Mouse (Mus musculus) neural tube, embryonic 12.5 days (tissue): ENCODE measurements at regions not wholly inside any gene's neighbourhood (a gene's known extent, or its start where the extent isn't known, plus 50 kb on each side); places are given as distances from the start of the nearest gene placed in this dataset.
"Not testable (repeated sequence)": the region's sequence is repeated elsewhere in the genome, so short reads cannot be mapped to it uniquely, and the experiment has no call there.

Source experiments
- ATAC-seq: fragments of 200-750 bp; cut with Nextera tagmentation; 2 replicates; pipeline ENCODE4 v1.8.0; 2017; ENCODE audit warnings: low read depth, mild to moderate bottlenecking, moderate TSS enrichment, moderate library complexity; ENCODE audit not compliant: low FRiP score
- H3K27ac ChIP-seq: fragments of 300-500 bp; sonication (generic); 2 replicates; pipeline ENCODE4 v1.5.1; 2016
- H3K27me3 ChIP-seq: fragments of 300-500 bp; sonication (generic); replicated peaks from 2 replicates; pipeline ENCODE4 v1.6.1; 2016; ENCODE audit warnings: mild to moderate bottlenecking
- H3K36me3 ChIP-seq: fragments of 300-500 bp; sonication (generic); 2 replicates; pipeline ENCODE4 v1.6.1; 2016; ENCODE audit warnings: mild to moderate bottlenecking
- H3K4me1 ChIP-seq: fragments of 300-500 bp; sonication (generic); 2 replicates; pipeline ENCODE4 v1.6.1; 2016
- H3K4me2 ChIP-seq: fragments of 300-500 bp; sonication (generic); replicated peaks from 2 replicates; pipeline ENCODE4 v1.6.1; 2016; ENCODE audit warnings: mild to moderate bottlenecking
- H3K4me3 ChIP-seq: fragments of 300-500 bp; sonication (generic); 2 replicates; pipeline ENCODE4 v1.5.1; 2016
- H3K9ac ChIP-seq: fragments of 300-500 bp; sonication (generic); 2 replicates; pipeline ENCODE4 v1.6.1; 2016; ENCODE audit warnings: mild to moderate bottlenecking
- H3K9me3 ChIP-seq: fragments of 300-500 bp; sonication (generic); 2 replicates; pipeline ENCODE4 v1.6.1; 2016; ENCODE audit warnings: mild to moderate bottlenecking
- WGBS: fragments of 180-500 bp; shearing (Covaris S2); methylation state at CpG from one replicate; pipeline ENCODE4 v1.1.7; 2016; 5-methylcytosine and 5-hydroxymethylcytosine counted together

DNA sequence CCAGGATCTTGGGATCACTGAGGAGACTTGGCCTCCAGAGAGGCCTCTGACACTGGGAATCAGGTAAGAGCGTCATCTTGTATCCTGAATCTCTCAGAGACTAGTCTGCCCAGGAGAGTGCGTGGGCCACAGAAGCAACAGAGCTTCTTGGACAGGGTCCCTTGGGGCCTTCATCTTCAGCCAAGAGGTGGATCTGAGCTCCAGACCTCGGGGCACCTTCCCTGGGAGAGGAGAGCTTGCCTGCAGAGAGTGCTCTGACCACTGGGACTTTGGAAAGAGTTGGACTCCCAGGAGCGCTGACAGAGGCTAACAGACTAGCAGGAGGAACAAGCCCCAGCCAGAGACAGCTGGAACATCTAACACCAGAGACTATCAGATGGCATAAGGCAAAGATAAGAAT is 73.9 kb upstream of the Gm15319 start:
- H3K27ac ChIP-seq, H3K36me3 ChIP-seq, H3K4me2 ChIP-seq, ATAC-seq, H3K9ac ChIP-seq, H3K27me3 ChIP-seq, H3K4me3 ChIP-seq, H3K9me3 ChIP-seq, H3K4me1 ChIP-seq: not testable (repeated sequence)
- 64% methylated on average over 4 of the region's 4 CpGs for WGBS

DNA sequence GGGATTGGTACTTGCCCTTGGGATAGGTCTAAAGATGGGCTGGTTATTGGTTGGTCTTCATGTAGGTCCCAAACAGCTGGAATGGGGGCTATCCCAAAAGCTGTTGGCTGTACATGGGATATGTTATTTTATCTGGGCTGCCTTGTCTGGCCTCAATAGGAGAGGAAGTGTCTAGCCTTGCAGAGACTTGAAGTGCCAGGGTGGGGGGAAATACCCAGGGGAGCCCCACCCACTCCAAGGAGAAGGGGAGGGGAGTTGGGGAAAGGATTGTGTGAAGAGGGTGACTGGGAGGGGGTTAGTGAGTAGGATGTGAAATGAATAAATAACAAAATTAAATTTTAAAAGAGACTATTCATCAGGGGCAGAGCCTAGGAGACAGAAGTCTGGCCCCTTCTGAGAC is 70.2 kb upstream of the Gm15319 start:
- not testable (repeated sequence) for H3K4me1 ChIP-seq, H3K36me3 ChIP-seq, H3K9me3 ChIP-seq, ATAC-seq, H3K27ac ChIP-seq, H3K4me3 ChIP-seq, H3K4me2 ChIP-seq, H3K27me3 ChIP-seq, H3K9ac ChIP-seq

DNA sequence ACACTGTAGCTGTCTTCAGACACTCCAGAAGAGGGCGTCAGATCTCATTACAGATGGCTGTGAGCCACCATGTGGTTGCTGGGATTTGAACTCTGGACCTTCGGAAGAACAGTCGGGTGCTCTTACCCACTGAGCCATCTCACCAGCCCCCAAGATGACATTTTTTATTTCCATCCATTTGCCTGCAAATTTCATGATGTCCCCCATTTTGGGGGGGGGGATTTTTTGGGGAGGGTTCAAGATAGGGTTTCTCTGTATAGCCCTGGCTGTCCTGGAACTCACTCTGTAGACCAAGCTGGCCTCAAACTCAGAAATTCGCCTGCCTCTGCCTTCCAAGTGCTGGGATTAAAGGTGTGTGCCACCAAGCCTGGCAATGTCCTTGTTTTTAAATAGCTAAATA is 66.5 kb upstream of the Gm15319 start:
- WGBS = 84% methylated on average over 4 of the region's 4 CpGs
- not testable (repeated sequence) for ATAC-seq, H3K4me1 ChIP-seq, H3K4me2 ChIP-seq, H3K36me3 ChIP-seq, H3K4me3 ChIP-seq, H3K27me3 ChIP-seq, H3K9ac ChIP-seq, H3K27ac ChIP-seq, H3K9me3 ChIP-seq

DNA sequence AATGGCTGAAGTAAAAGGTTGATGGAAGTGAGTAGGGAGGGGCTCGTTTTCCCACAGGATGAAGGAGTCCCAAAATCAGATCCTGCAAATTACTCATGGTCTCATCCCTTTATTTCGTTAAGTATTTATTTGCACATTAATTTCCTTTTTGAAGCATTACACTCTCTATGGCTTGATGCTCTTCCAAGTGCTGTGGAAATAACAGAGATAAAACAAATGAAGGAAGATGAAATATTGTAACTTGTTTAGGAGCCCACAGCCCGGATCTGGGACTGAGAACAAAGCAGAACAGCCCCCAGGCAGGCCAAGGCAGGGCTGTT is 61.9 kb upstream of the Gm15319 start:
- not testable (repeated sequence) for H3K4me1 ChIP-seq, H3K27ac ChIP-seq, H3K9ac ChIP-seq, ATAC-seq, H3K27me3 ChIP-seq, H3K9me3 ChIP-seq, H3K4me2 ChIP-seq, H3K36me3 ChIP-seq
- 0 out of 2 replicates have a peak overlapping the region, but pooled peaks have one; percentile 49 for H3K4me3 ChIP-seq
- 41% methylated on average over 3 of the region's 3 CpGs for WGBS

DNA sequence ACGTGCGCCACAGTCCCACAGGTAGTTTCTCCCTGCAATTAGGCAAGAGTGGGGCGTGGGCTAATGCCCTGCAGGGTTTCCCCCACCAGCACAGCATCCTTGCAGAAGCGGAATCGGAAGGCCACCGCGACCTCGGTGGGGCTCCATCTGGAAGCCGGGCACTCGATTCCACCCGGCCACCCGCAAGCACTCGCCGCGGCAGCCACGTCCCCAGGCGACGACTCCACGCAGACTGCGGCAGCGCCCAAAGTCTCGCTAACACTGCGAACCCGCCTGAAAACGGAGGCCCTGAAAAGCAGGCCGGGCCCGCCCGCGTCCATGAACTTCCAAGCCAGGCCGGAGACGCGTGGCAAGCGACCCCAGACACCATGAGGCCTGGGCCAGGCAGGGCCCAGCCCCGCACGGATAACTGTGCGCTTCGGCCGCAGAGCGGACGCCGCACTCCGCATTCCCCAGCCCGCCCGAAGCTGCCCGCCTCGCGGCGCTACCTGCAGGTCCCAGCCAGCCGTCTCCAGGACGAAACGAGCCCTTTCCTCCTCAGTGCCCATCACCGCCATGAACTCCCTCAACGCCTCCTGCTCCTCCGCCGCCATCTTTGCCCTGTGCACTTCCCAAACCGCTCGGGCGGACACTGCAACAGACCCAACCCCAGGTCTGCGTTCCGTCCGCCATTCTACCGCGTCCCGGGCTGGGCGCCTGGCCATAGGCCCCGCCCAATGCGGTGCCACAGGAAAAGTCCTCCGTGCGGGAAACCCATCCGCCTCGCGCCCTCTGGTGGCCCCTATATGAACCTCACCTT is 61.3 kb upstream of the Gm15319 start:
- not testable (repeated sequence) for H3K27ac ChIP-seq, H3K36me3 ChIP-seq, H3K9me3 ChIP-seq, H3K4me1 ChIP-seq, H3K27me3 ChIP-seq
- Histone ChIP-seq H3K4me3 (peak overlapping the region; percentile 49), H3K9ac (peak overlapping the region; percentile 57), H3K4me2 (peak overlapping the region; percentile 39)
- 4% methylated on average over 70 of the region's 72 CpGs for WGBS
- peak; percentile 100 for ATAC-seq

DNA sequence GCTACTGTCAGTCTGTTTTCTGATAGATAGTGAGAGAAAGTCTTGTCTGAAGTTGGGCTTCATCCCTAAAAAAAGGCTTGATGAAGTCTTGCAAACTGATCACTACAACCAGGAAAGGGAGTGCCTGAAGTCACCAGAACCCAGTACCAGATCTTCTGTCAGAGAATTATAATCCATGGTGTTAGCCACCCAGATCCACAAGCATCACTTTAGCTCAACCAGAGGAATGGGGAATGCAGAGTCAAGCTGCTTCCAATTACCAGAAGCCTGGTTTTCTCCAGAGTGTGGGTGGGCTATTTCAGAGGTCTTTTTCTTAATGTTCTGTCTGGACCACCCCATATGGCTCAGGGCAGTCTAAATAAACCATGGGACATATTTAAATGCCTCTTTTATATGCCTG is 57.8 kb upstream of the Gm15319 start:
- not testable (repeated sequence) for ATAC-seq, H3K27me3 ChIP-seq, H3K4me2 ChIP-seq, H3K9me3 ChIP-seq, H3K4me1 ChIP-seq, H3K9ac ChIP-seq, H3K36me3 ChIP-seq, H3K27ac ChIP-seq, H3K4me3 ChIP-seq
